Mouse (Mus musculus) brain, embryonic 14.5 days (tissue): ENCODE results near the gene Rbm20. TPM values are rescaled to one million over a fixed set of nuclear protein-coding genes. Genes with fewer than 3 reads are reported as not detected.
"Not testable (repeated sequence)": the region's sequence is repeated elsewhere in the genome, so short reads cannot be mapped to it uniquely, and the experiment has no call there.

Experiments
- DNase-seq: peaks from one replicate; pipeline ENCODE4 v3.0.0-alpha.2; 2011; ENCODE audit warnings: low read depth
- CTCF ChIP-seq: fragments of 200-500 bp; IDR thresholded peaks from 2 replicates; pipeline ENCODE4 v1.5.1; 2012; ENCODE audit warnings: inconsistent platforms, mild to moderate bottlenecking, moderate library complexity, borderline replicate concordance; ENCODE audit not compliant: insufficient read depth, insufficient read length; ENCODE audit errors: extremely low read depth
- POLR2A ChIP-seq: fragments of 200-500 bp; IDR thresholded peaks from 2 replicates; pipeline ENCODE4 v1.6.1; 2012; ENCODE audit warnings: mild to moderate bottlenecking, inconsistent platforms, borderline replicate concordance; ENCODE audit not compliant: poor library complexity, insufficient read depth, insufficient read length, severe bottlenecking; ENCODE audit errors: extremely low read depth
- polyA plus RNA-seq: library from polyadenylated mRNA; depleted of rRNA; stranded (reverse); fragments of >200 nt; gene quantifications from 2 replicates; pipeline ENCODE4 v1.2.3, GENCODE M21; 2012

Rbm20 gene
- polyA plus RNA-seq, 1 experiment, result 1.5 TPM

- TF ChIP-seq POLR2A, result no peak
- no peak for TF ChIP-seq CTCF
- peak; percentile 77 for DNase-seq
Measured at GRCm38 (mm10) chr19:53653624-53654467, 23.3 kb upstream of the Rbm20 start.

- not testable (repeated sequence) for DNase-seq
Measured at GRCm38 (mm10) chr19:53656443-53656842, 20.7 kb upstream of the Rbm20 start.

GRCm38 (mm10) chr19:53657437-53657836 is 19.7 kb upstream of the Rbm20 start:
- DNase-seq, result no peak
- TF ChIP-seq CTCF (no peak), POLR2A (no peak)

- DNase-seq, result no peak
- no peak for TF ChIP-seq CTCF
Measured at GRCm38 (mm10) chr19:53660722-53661420, 16.2 kb upstream of the Rbm20 start.

- no peak for DNase-seq
Measured at GRCm38 (mm10) chr19:53661938-53662722, 15.0 kb upstream of the Rbm20 start.

GRCm38 (mm10) chr19:53664831-53665230 is 12.3 kb upstream of the Rbm20 start:
- no peak for DNase-seq
- TF ChIP-seq CTCF, result no peak
- TF ChIP-seq POLR2A, result no peak

More at GRCm38 (mm10) chr19:53661938-53662722, 15.0 kb upstream of the Rbm20 start:
- TF ChIP-seq POLR2A (no peak), CTCF (no peak)

- no peak for DNase-seq
- no peak for TF ChIP-seq CTCF
- TF ChIP-seq POLR2A, result no peak
Measured at GRCm38 (mm10) chr19:53665391-53665790, 11.7 kb upstream of the Rbm20 start.

- DNase-seq, result no peak
- TF ChIP-seq CTCF, result no peak
- TF ChIP-seq POLR2A, result no peak
Measured at GRCm38 (mm10) chr19:53666708-53667107, 10.4 kb upstream of the Rbm20 start.

- TF ChIP-seq CTCF (no peak), POLR2A (no peak)
- DNase-seq, result no peak
Measured at GRCm38 (mm10) chr19:53668821-53669220, 8.3 kb upstream of the Rbm20 start.

GRCm38 (mm10) chr19:53670625-53671141 is 6.4 kb upstream of the Rbm20 start:
- TF ChIP-seq CTCF (no peak), POLR2A (no peak)
- peak; percentile 27 for DNase-seq

GRCm38 (mm10) chr19:53671432-53671831 is 5.7 kb upstream of the Rbm20 start:
- TF ChIP-seq CTCF (no peak), POLR2A (no peak)
- no peak for DNase-seq

- DNase-seq, result no peak
- no peak for TF ChIP-seq CTCF
- no peak for TF ChIP-seq POLR2A
Measured at GRCm38 (mm10) chr19:53674131-53674925, 2.8 kb upstream of the Rbm20 start.
